ENCODE assay signal across 31 mouse cellular contexts in the genomic region with DNA sequence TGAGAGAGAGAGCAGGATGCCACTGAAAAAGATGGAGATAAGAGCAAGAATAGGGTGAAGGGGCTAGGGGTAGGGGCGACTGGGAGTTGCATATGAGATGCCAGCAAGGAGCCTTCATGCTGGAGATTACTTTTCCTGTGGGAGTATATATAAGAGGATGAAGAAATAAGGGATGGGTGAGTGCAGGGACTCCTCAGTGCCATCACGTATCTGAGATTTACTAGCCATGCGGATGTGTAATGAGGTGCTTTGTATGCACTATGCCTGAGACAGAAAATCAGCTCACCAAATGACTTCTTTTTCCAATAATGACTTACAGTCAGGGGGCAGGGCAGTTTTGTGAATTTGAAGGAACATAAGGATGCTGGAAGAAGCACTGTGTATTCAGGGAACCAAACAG.
A peak's percentile ranks its signal among the peaks of the same experiment; 100 is the strongest.
DNase-seq lines count a peak whose midpoint lies in the region; ATAC-seq and TF ChIP-seq lines count a peak whose summit lies in the region.
"Had no signal": no experiment of that assay in that cellular context is flagged by ENCODE, and none has a peak within 500 bp of the region (broad histone marks: within the 10 kb centered on the region; RNA-seq: fewer than 3 reads in every experiment).

No protein-coding gene starts in this region.

- ATAC-seq in hindbrain, embryonic 14.5 days (ENCODE audit: low FRiP score), result peak; percentile 43; the same call in 1 of the 2 replicates
- ATAC-seq in hindbrain, postnatal 0 days, result no peak
- no peak for ATAC-seq in midbrain, embryonic 12.5 days (ENCODE audit: low FRiP score, low read depth)
- ATAC-seq in midbrain, postnatal 0 days (ENCODE audit: low FRiP score), result no peak
- ATAC-seq: forebrain, embryonic 14.5 days; intestine, embryonic 16.5 days; Patski had no signal

- H3K9me3 ChIP-seq in hindbrain, embryonic 14.5 days (ENCODE audit: control insufficient read depth, low read length), result no peaks in the 10 kb centered on the region
- no peaks in the 10 kb centered on the region for H3K9me3 ChIP-seq in hindbrain, postnatal 0 days (ENCODE audit: low read length)
- no peaks in the 10 kb centered on the region for H3K9me3 ChIP-seq in midbrain, embryonic 12.5 days
- no peaks in the 10 kb centered on the region for H3K9me3 ChIP-seq in midbrain, postnatal 0 days (ENCODE audit: low read length)
- H3K9me3 ChIP-seq in forebrain, embryonic 10.5 days, result no peaks in the 10 kb centered on the region
- H3K9me3 ChIP-seq: heart, embryonic 10.5 days; heart, embryonic 15.5 days; limb, embryonic 10.5 days; limb, embryonic 15.5 days had no signal

- 60% methylated on average over 3 of the region's 3 CpGs for WGBS in hindbrain, embryonic 14.5 days
- WGBS in hindbrain, postnatal 0 days, result 75% methylated on average over 3 of the region's 3 CpGs
- WGBS in midbrain, embryonic 12.5 days, result 77% methylated on average over 3 of the region's 3 CpGs
- 43% methylated on average over 3 of the region's 3 CpGs for WGBS in midbrain, postnatal 0 days
- 82% methylated on average over 3 of the region's 3 CpGs for WGBS in forebrain, embryonic 10.5 days

- no peak for DNase-seq in hindbrain, embryonic 14.5 days (ENCODE audit: low spot score)
- DNase-seq in hindbrain, postnatal 0 days (ENCODE audit: low spot score), result no peak
- peak; percentile 2 for DNase-seq in midbrain, postnatal 0 days (ENCODE audit: low spot score)
- DNase-seq in cerebellum, postnatal 25 days, result no peak
- no peak for DNase-seq in forebrain, embryonic 10.5 days (ENCODE audit: extremely low spot score, low spot score)
- DNase-seq in layer of hippocampus, adult 8-10 months (ENCODE audit: low spot score in 2 of 2), result no peak
- DNase-seq: adrenal gland, postnatal 25 days; cerebellum, adult 18-20 months; cerebellum, postnatal 36 days; gastrocnemius, postnatal 25 days; heart, adult 11 months; kidney, adult 8-10 months; kidney, postnatal 4 days; layer of hippocampus, postnatal 36 days; lung, adult 2 months; lung, postnatal 14 days; right cerebral cortex, postnatal 4 days; thymus, adult 18-20 months; thymus, postnatal 25 days had no signal

- H3K27ac ChIP-seq in hindbrain, embryonic 14.5 days, result no peak overlapping the region
- H3K27ac ChIP-seq in hindbrain, postnatal 0 days, result no peak overlapping the region
- H3K27ac ChIP-seq in midbrain, embryonic 12.5 days (replicated peaks), result peak overlapping the region; percentile 61
- H3K27ac ChIP-seq in midbrain, postnatal 0 days (ENCODE audit: low read depth, low read length), result no peak overlapping the region
- H3K27ac ChIP-seq in forebrain, embryonic 10.5 days, result no peak overlapping the region
- H3K27ac ChIP-seq: heart, embryonic 10.5 days; heart, embryonic 15.5 days; kidney, postnatal 0 days; limb, embryonic 10.5 days; limb, embryonic 15.5 days; liver, embryonic 14.5 days; stomach, postnatal 0 days had no signal

- H3K36me3 ChIP-seq in hindbrain, embryonic 14.5 days (replicated peaks; ENCODE audit: control insufficient read depth, insufficient read depth), result no peaks in the 10 kb centered on the region
- no peaks in the 10 kb centered on the region for H3K36me3 ChIP-seq in hindbrain, postnatal 0 days (ENCODE audit: insufficient read depth, low read length)
- H3K36me3 ChIP-seq in midbrain, embryonic 12.5 days, result no peaks in the 10 kb centered on the region
- H3K36me3 ChIP-seq in midbrain, postnatal 0 days (ENCODE audit: insufficient read depth, low read length), result no peaks in the 10 kb centered on the region
- no peaks in the 10 kb centered on the region for H3K36me3 ChIP-seq in forebrain, embryonic 10.5 days (replicated peaks)
- H3K36me3 ChIP-seq: heart, embryonic 10.5 days; heart, embryonic 15.5 days; limb, embryonic 10.5 days; limb, embryonic 15.5 days had no signal

- H3K4me2 ChIP-seq in hindbrain, embryonic 14.5 days (replicated peaks), result no peak overlapping the region
- H3K4me2 ChIP-seq in hindbrain, postnatal 0 days (ENCODE audit: low read depth, low read length), result no peak overlapping the region
- H3K4me2 ChIP-seq in midbrain, embryonic 12.5 days (replicated peaks), result no peak overlapping the region
- no peak overlapping the region for H3K4me2 ChIP-seq in midbrain, postnatal 0 days (ENCODE audit: low read depth, low read length, poor library complexity, severe bottlenecking)
- H3K4me2 ChIP-seq: heart, embryonic 15.5 days; limb, embryonic 15.5 days had no signal

- no peaks in the 10 kb centered on the region for H3K27me3 ChIP-seq in hindbrain, embryonic 14.5 days (ENCODE audit: control insufficient read depth, insufficient read depth, low read length)
- H3K27me3 ChIP-seq in hindbrain, postnatal 0 days (ENCODE audit: insufficient read depth, low read length), result no peaks in the 10 kb centered on the region
- H3K27me3 ChIP-seq in midbrain, embryonic 12.5 days, result no peaks in the 10 kb centered on the region
- no peaks in the 10 kb centered on the region for H3K27me3 ChIP-seq in midbrain, postnatal 0 days (ENCODE audit: insufficient read depth, low read length)
- no peaks in the 10 kb centered on the region for H3K27me3 ChIP-seq in forebrain, embryonic 10.5 days (ENCODE audit: poor library complexity, severe bottlenecking)
- H3K27me3 ChIP-seq: heart, embryonic 15.5 days; limb, embryonic 15.5 days; Patski had no signal

- H3K4me1 ChIP-seq in hindbrain, embryonic 14.5 days (replicated peaks; ENCODE audit: control insufficient read depth, insufficient read depth, low read length), result peaks cover 7% of the 10 kb centered on the region; the same call in 1 of the 2 replicates
- no peaks in the 10 kb centered on the region for H3K4me1 ChIP-seq in hindbrain, postnatal 0 days (ENCODE audit: insufficient read depth, low read length)
- H3K4me1 ChIP-seq in midbrain, embryonic 12.5 days, result no peaks in the 10 kb centered on the region
- 0 out of 2 replicates have a peak, but pooled peaks cover 5% of the 10 kb centered on the region for H3K4me1 ChIP-seq in midbrain, postnatal 0 days (ENCODE audit: insufficient read depth, low read length)
- no peaks in the 10 kb centered on the region for H3K4me1 ChIP-seq in forebrain, embryonic 10.5 days
- H3K4me1 ChIP-seq: heart, embryonic 10.5 days; heart, embryonic 15.5 days; limb, embryonic 10.5 days; limb, embryonic 15.5 days had no signal

- H3K4me3 ChIP-seq in hindbrain, embryonic 14.5 days (replicated peaks; ENCODE audit: low read length), result no peak overlapping the region
- H3K4me3 ChIP-seq in hindbrain, postnatal 0 days (ENCODE audit: low read length), result no peak overlapping the region
- H3K4me3 ChIP-seq in midbrain, embryonic 12.5 days, result no peak overlapping the region
- no peak overlapping the region for H3K4me3 ChIP-seq in midbrain, postnatal 0 days (ENCODE audit: low read depth, low read length)
- H3K4me3 ChIP-seq in forebrain, embryonic 10.5 days, result no peak overlapping the region
- H3K4me3 ChIP-seq: heart, embryonic 10.5 days; heart, embryonic 15.5 days; limb, embryonic 10.5 days; limb, embryonic 15.5 days; myocyte had no signal

- no peak for TF ChIP-seq CTCF in hindbrain, postnatal 0 days (IDR thresholded peaks at IDR 0.05; ENCODE audit: low read depth)
- TF ChIP-seq CTCF in midbrain, postnatal 0 days (IDR thresholded peaks at IDR 0.05), result no peak

- no peak overlapping the region for H3K9ac ChIP-seq in hindbrain, embryonic 14.5 days
- no peak overlapping the region for H3K9ac ChIP-seq in hindbrain, postnatal 0 days (replicated peaks; ENCODE audit: low read length)
- H3K9ac ChIP-seq in midbrain, embryonic 12.5 days (replicated peaks), result no peak overlapping the region
- H3K9ac ChIP-seq in midbrain, postnatal 0 days (replicated peaks; ENCODE audit: low read length, poor library complexity, severe bottlenecking), result no peak overlapping the region
- H3K9ac ChIP-seq: heart, embryonic 15.5 days; limb, embryonic 15.5 days; liver, embryonic 14.5 days had no signal
